Comparison of ENCODE assay signal across 8 mouse cellular contexts in genomic region chr13:83517660-83518609, GRCm38 (mm10). TPM values are rescaled to one million over a fixed set of nuclear protein-coding genes. Genes with fewer than 3 reads are reported as not detected.
DNase-seq lines count a peak whose midpoint lies in the region; ATAC-seq and TF ChIP-seq lines count a peak whose summit lies in the region.

No protein-coding gene starts in this region.

- H3K4me1 ChIP-seq in lung, adult 2 months (ENCODE audit: control insufficient read depth, insufficient read depth, low read length): no peaks in the 10 kb centered on the region

- DNase-seq in Muller cell, postnatal 12 days (ENCODE audit: inconsistent ontology term): peak; percentile 80
- DNase-seq in cerebellum, adult 9-10 months: peak; percentile 51
- peak; percentile 81 for DNase-seq in forelimb bud, embryonic 11.5 days (ENCODE audit: low read depth, low spot score)
- DNase-seq in heart, postnatal 36 days: peak; percentile 71 to 77
- DNase-seq in layer of hippocampus, adult 2 months (ENCODE audit: low spot score in 2 of 2): peak; percentile 78
- DNase-seq in lung, adult 2 months: peak; percentile 37
- peak; percentile 25 for DNase-seq in thymus, postnatal 0 days (ENCODE audit: low spot score)

- TF ChIP-seq POLR2A in lung, adult 2 months (IDR thresholded peaks at IDR 0.05; ENCODE audit: borderline replicate concordance, extremely low read depth, low read depth, low read length): peak; percentile 51; the same call in 1 of the 2 replicates

- 3% methylated on average over 27 of the region's 27 CpGs for WGBS in lung, adult 2 months

- no peak for TF ChIP-seq CTCF in layer of hippocampus, adult 2 months (conservative IDR thresholded peaks at IDR 0.05)
- TF ChIP-seq CTCF in lung, adult 2 months (IDR thresholded peaks at IDR 0.05; ENCODE audit: insufficient read depth, low read length): no peak

- peak overlapping the region; percentile 86 for H3K27ac ChIP-seq in layer of hippocampus, adult 2 months

- peak; percentile 96 for ATAC-seq in neutrophil, adult 5-6 weeks (ENCODE audit: extremely low read depth, insufficient number of reproducible peaks, low FRiP score, poor library complexity, severe bottlenecking)

- intact Hi-C loops in heart, postnatal 36 days (cut with DNase I): no loop called here

- peak overlapping the region; percentile 63 for H3K4me3 ChIP-seq in layer of hippocampus, adult 2 months
- peak overlapping the region; percentile 65 for H3K4me3 ChIP-seq in lung, adult 2 months (replicated peaks; ENCODE audit: extremely low read depth, low read depth, low read length)

RNA-seq across cellular contexts. Expression of gene Mef2c, which starts 14.1 kb away (rescaled TPM):
- total RNA-seq in heart, postnatal 36 days (2021): 10 to 100 TPM; 57.7 to 73.6 TPM
- 100 to 1,000 TPM; 119 to 131 TPM for total RNA-seq in layer of hippocampus, adult 2 months (2021)
- 18.0 and 36.8 TPM in 2 replicates for polyA plus RNA-seq in lung, adult 2 months (2012; rRNA removed)
- total RNA-seq in neutrophil, adult 5-6 weeks (2017): 517 and 676 TPM in 2 replicates
- polyA plus RNA-seq in thymus, postnatal 0 days (2015; fragmentation: Nextera tagmentation; extraction: Ambion mirVana): 7.0 and 8.6 TPM in 2 replicates

Comparison
In these comparisons a context has a peak if more than half of its experiments do, and no peak if none do; other contexts are left out.
1. Peak in every context shown above with its lines: DNase-seq, ATAC-seq, H3K4me3 ChIP-seq and H3K27ac ChIP-seq.
2. DNase-seq: peak in every context shown above with its lines; median percentile 81 in forelimb bud, embryonic 11.5 days; 80 in Muller cell, postnatal 12 days; 78 in layer of hippocampus, adult 2 months; 74 in heart, postnatal 36 days; 51 in cerebellum, adult 9-10 months; 37 in lung, adult 2 months; 25 in thymus, postnatal 0 days.